Mouse (Mus musculus) heart, adult 2 months (tissue): ENCODE data around the gene Dnajb3. TPM values are rescaled to one million over a fixed set of nuclear protein-coding genes. Genes with fewer than 3 reads are reported as not detected.

ENCODE experiments used
- DNase-seq, 2 experiments: peaks; one replicate each; pipeline ENCODE4 v3.0.0; 2021
- H3K27ac ChIP-seq: fragments of 200-600 bp; 2 replicates; pipeline ENCODE4 v1.8.1; 2022
- H3K27me3 ChIP-seq: fragments of 200-500 bp; 2 replicates; pipeline ENCODE4 v1.6.1; 2012; ENCODE audit warnings: mild to moderate bottlenecking, low read length, inconsistent platforms, mixed read lengths; ENCODE audit not compliant: control insufficient read depth, insufficient read depth
- H3K36me3 ChIP-seq: fragments of 200-500 bp; 2 replicates; pipeline ENCODE4 v1.6.1; 2012; ENCODE audit warnings: low read length, inconsistent platforms; ENCODE audit not compliant: control insufficient read depth, insufficient read depth
- H3K4me1 ChIP-seq: fragments of 200-500 bp; 2 replicates; pipeline ENCODE4 v1.6.1; 2011; ENCODE audit warnings: low read length; ENCODE audit not compliant: control insufficient read depth, insufficient read depth
- H3K4me3 ChIP-seq: fragments of 200-600 bp; 2 replicates; pipeline ENCODE4 v1.8.1; 2022
- H3K79me2 ChIP-seq: fragments of 200-500 bp; replicated peaks from 2 replicates; pipeline ENCODE4 v1.6.1; 2012; ENCODE audit warnings: mild to moderate bottlenecking, inconsistent platforms, low read length, moderate library complexity, mixed read lengths; ENCODE audit not compliant: control insufficient read depth, insufficient read depth
- H3K9ac ChIP-seq: fragments of 200-500 bp; 2 replicates; pipeline ENCODE4 v1.6.1; 2012; ENCODE audit warnings: low read depth, mild to moderate bottlenecking, control low read depth, inconsistent platforms, low read length, mixed read lengths
- CTCF ChIP-seq: fragments of 200-600 bp; IDR thresholded peaks from 2 replicates; pipeline ENCODE4 v1.8.1; 2022; ENCODE audit warnings: antibody characterized with exemption, mild to moderate bottlenecking, moderate library complexity
- EP300 ChIP-seq: fragments of 200-500 bp; IDR thresholded peaks from 2 replicates; pipeline ENCODE4 v1.6.1; 2011; ENCODE audit warnings: low read depth, low read length, control low read depth; ENCODE audit not compliant: insufficient read depth
- POLR2A ChIP-seq: fragments of 200-500 bp; IDR thresholded peaks from 2 replicates; pipeline ENCODE4 v1.6.1; 2011; ENCODE audit warnings: mild to moderate bottlenecking, low read depth, low read length, control low read depth; ENCODE audit not compliant: insufficient read depth
- WGBS: fragments of 180-500 bp; shearing (Covaris S2); methylation state at CpG from one replicate; pipeline ENCODE4 v1.1.7; 2018; 5-methylcytosine and 5-hydroxymethylcytosine counted together
- intact Hi-C: fragments of 180-260 bp; cut with DNase I; formaldehyde crosslinking; loops from one replicate; pipeline ENCODE4 v1.15.1; 2025
- polyA plus RNA-seq: library from polyadenylated mRNA; depleted of rRNA; stranded (reverse); fragments of >200 nt; gene quantifications from 2 replicates; pipeline ENCODE4 v1.2.3, GENCODE M21; 2012
- total RNA-seq, 2 experiments: library from RNA; stranded (reverse); gene quantifications; 2 replicates each; pipeline ENCODE4 v1.2.3; 2021

The Dnajb3 gene
- total and polyA plus RNA-seq, 3 experiments: 0.23 to 0.66 TPM; not detected in 1

GRCm38 (mm10) chr1:88211812-88212211, 6.2 kb upstream of the Dnajb3 start, which contains the start of gene Ugt1a1:
Ugt1a1 (plus strand) TSS chr1:88211959.
- intact Hi-C loops: no loop called here
- Histone ChIP-seq H3K79me2 (no peaks in the 10 kb centered on the region), H3K27ac (no peak within 1 kb of the TSS), H3K4me1 (no peaks in the 10 kb centered on the region), H3K27me3 (no peaks in the 10 kb centered on the region), H3K9ac (no peak within 1 kb of the TSS), H3K36me3 (no peaks in the 10 kb centered on the region), H3K4me3 (no peak within 1 kb of the TSS)
- TF ChIP-seq CTCF (no peak), EP300 (no peak), POLR2A (no peak)
- peak in 1 of 2 experiments; percentile 21 for DNase-seq
- WGBS: 61% methylated on average over 8 of the region's 8 CpGs

DNA sequence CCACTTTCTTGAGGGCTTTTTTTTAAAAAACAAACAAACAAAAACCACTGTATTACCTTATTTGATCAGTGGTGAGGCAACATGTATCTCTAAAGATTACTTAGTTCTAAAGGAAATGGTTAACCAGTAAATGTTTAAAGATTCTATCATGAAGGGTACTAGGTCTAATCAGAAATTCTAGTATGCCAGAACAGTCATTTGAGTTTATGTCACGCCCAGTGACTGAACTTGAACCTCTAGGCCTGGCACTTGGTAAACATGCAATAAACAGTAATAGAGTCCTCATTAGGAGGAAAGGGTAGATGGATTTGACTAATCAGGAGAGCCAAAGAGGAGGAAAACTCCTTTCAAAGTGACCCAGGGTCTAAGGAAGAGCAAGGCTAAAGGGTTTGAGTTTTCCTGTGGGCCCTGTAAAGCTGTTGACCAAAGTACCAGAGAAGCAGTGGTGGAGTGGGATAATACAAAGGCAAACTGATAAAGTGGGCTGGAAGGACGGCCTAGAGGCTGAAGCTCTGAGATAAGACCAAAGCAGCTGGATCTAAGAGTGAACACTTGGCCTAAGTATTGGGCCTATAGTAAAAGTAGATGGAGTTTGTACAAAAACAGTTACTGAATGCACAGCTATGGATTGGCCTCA, 1.4 kb upstream of the Dnajb3 start:
- intact Hi-C loops: no loop called here
- no peaks in the 10 kb centered on the region for H3K36me3 ChIP-seq
- no peak for DNase-seq
- TF ChIP-seq CTCF (no peak), POLR2A (no peak), EP300 (no peak)
- H3K9ac ChIP-seq: no peak overlapping the region
- no peaks in the 10 kb centered on the region for H3K4me1 ChIP-seq
- H3K79me2 ChIP-seq: no peaks in the 10 kb centered on the region
- H3K27ac ChIP-seq: no peak overlapping the region
- H3K27me3 ChIP-seq: no peaks in the 10 kb centered on the region
- 70% methylated on average over 2 of the region's 2 CpGs for WGBS
- H3K4me3 ChIP-seq: no peak overlapping the region

DNA sequence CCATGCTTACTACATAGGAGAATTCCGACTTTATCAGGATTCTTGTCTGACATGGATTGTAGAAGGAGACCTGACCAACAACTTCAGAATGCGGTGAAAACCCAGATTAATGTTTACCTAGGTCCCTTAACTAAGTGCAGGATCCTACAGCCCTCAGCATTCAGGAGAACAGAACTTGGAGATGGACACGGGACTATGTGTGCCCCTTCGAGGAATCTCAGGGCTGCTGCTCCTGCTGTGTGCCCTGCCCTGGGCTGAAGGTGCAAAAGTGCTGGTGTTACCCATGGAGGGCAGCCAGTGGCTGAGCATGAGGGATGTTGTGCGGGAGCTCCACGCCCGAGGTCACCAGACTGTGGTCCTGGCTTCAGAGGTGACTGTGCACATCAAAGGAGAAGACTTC, 5.1 kb downstream of the Dnajb3 start, which contains the start of gene Ugt1a2:
Ugt1a2 (plus strand) TSS at position 146 of the 400 bp plus-strand sequence.
- no peak for TF ChIP-seq EP300
- no peak for TF ChIP-seq POLR2A
- TF ChIP-seq CTCF: no peak
- DNase-seq: no peak

DNA sequence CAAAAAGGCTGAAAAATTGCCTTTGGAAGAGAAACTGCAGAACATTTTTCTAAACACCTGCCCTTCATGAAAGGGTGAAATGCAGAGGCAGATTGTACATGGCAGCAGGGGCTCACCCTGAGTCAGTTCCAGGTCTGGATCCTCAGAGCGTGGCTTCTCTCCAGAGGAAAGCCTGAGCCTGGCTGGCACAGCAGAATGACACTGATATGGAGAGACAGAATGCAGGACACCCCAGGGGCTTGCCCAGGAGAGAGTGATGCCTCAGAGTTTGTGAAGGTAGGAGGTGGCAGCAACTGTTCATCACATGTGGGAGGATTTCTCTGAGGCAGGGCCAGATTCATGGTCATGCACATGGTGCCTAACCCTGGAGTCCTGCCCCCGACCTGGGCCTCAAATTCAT, 5.6 kb downstream of the Dnajb3 start:
- H3K9ac ChIP-seq: no peak overlapping the region
- 0 out of 2 replicates have a peak, but pooled peaks cover 1% of the 10 kb centered on the region for H3K27me3 ChIP-seq
- no peak overlapping the region for H3K27ac ChIP-seq
- intact Hi-C loops: no loop called here
- H3K4me3 ChIP-seq: no peak overlapping the region
- H3K36me3 ChIP-seq: no peaks in the 10 kb centered on the region
- DNase-seq: no peak
- no peaks in the 10 kb centered on the region for H3K79me2 ChIP-seq
- no peaks in the 10 kb centered on the region for H3K4me1 ChIP-seq
- TF ChIP-seq EP300: no peak
- no peak for TF ChIP-seq POLR2A
- no peak for TF ChIP-seq CTCF
- WGBS: 46% methylated on average over 2 of the region's 2 CpGs

More for the DNA sequence above, 5.1 kb downstream of the Dnajb3 start, which contains the start of gene Ugt1a2:
- no peak within 1 kb of the TSS for H3K4me3 ChIP-seq
- no peaks in the 10 kb centered on the region for H3K4me1 ChIP-seq
- no peaks in the 10 kb centered on the region for H3K36me3 ChIP-seq
- intact Hi-C loops: no loop called here
- H3K27me3 ChIP-seq: 0 out of 2 replicates have a peak, but pooled peaks cover 1% of the 10 kb centered on the region
- no peaks in the 10 kb centered on the region for H3K79me2 ChIP-seq
- no peak within 1 kb of the TSS for H3K9ac ChIP-seq
- H3K27ac ChIP-seq: no peak within 1 kb of the TSS
- 75% methylated on average over 7 of the region's 7 CpGs for WGBS

DNA sequence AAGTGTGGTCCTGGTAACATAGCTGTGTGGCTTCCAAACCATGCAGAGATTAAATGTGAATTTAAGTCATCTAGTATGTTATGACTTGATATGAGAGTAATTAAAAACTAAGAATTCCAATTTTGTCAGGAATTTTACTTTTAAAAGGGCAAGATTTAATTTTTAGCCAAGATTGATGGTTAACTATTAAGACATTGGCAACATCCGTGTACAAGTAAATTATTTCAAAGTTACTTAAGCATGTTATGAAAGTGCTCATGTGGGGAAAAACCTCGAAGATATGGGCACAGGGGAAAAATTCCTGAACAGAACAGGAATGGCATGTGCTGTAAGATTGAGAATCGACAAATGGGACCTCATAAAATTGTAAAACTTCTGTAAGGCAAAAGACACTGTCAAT, 8.1 kb downstream of the Dnajb3 start:
- Histone ChIP-seq H3K27me3 (0 out of 2 replicates have a peak, but pooled peaks cover 1% of the 10 kb centered on the region), H3K27ac (no peak overlapping the region), H3K79me2 (no peaks in the 10 kb centered on the region), H3K36me3 (no peaks in the 10 kb centered on the region), H3K4me1 (no peaks in the 10 kb centered on the region), H3K9ac (no peak overlapping the region), H3K4me3 (no peak overlapping the region)
- 63% methylated on average over 3 of the region's 3 CpGs for WGBS
- DNase-seq: no peak
- intact Hi-C loops: no loop called here
- TF ChIP-seq EP300: no peak
- TF ChIP-seq POLR2A: no peak
- TF ChIP-seq CTCF: no peak

DNA sequence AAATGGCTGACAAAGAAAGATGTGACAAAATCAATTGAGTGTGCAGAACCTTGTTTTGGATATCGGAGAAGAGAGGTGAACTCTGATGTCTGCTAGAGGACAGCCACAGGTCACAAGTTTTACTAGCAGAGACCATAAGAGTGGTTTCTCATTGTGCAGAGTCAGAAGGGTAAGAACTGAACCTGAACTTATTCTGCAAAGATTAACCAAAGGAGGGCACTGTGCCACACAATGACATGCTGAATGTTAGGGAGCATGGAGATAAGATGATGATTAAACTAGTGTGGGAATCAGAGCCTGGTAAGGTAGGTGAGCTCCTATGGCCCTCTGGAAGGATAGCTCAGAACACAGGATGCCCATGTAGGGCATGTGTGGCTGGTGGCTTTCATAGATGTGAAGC, 9.9 kb downstream of the Dnajb3 start:
- intact Hi-C loops: no loop called here

More for the DNA sequence above, 9.9 kb downstream of the Dnajb3 start:
- Histone ChIP-seq H3K4me3 (no peak overlapping the region), H3K9ac (no peak overlapping the region), H3K27ac (no peak overlapping the region), H3K36me3 (no peaks in the 10 kb centered on the region), H3K79me2 (no peaks in the 10 kb centered on the region), H3K4me1 (no peaks in the 10 kb centered on the region), H3K27me3 (0 out of 2 replicates have a peak, but pooled peaks cover 1% of the 10 kb centered on the region)
- WGBS: 84% methylated on average over 1 of the region's 1 CpGs
- TF ChIP-seq EP300 (no peak), POLR2A (no peak), CTCF (no peak)
- no peak for DNase-seq
